Mouse (Mus musculus) neural tube, embryonic 10.5 days (tissue): ENCODE results near the gene Cd68.

Source experiments
- DNase-seq: peaks from one replicate; pipeline ENCODE4 v3.0.0-alpha.2; 2017; ENCODE audit warnings: low spot score; ENCODE audit errors: extremely low spot score

Cd68 gene

GRCm38 (mm10) chr11:69670786-69671725 lies 5.1 kb upstream of the Cd68 start:
- peak; percentile 95 for DNase-seq

- DNase-seq: no peak
Observed at GRCm38 (mm10) chr11:69666665-69667005, 682 bp upstream of the Cd68 start.

GRCm38 (mm10) chr11:69665457-69665960 lies 444 bp downstream of the Cd68 start:
- peak; percentile 34 for DNase-seq

GRCm38 (mm10) chr11:69664841-69665240 lies 1.1 kb downstream of the Cd68 start:
- DNase-seq: no peak

- DNase-seq: no peak
Observed at GRCm38 (mm10) chr11:69663795-69664194, 2.2 kb downstream of the Cd68 start.

GRCm38 (mm10) chr11:69662967-69663671 lies 2.8 kb downstream of the Cd68 start:
- DNase-seq: no peak

- peak; percentile 94 for DNase-seq
Observed at GRCm38 (mm10) chr11:69662213-69662966, 3.6 kb downstream of the Cd68 start, which contains the start of gene Mpdu1. Gene Mpdu1, minus strand, starts transcription at chr11:69662642.

GRCm38 (mm10) chr11:69661221-69661881 lies 4.6 kb downstream of the Cd68 start:
- no peak for DNase-seq

- DNase-seq: no peak
Observed at GRCm38 (mm10) chr11:69657462-69657881, 8.5 kb downstream of the Cd68 start.

- peak; percentile 57 for DNase-seq
Observed at GRCm38 (mm10) chr11:69656617-69657461, 9.1 kb downstream of the Cd68 start.

- DNase-seq: no peak
Observed at GRCm38 (mm10) chr11:69656065-69656455, 9.9 kb downstream of the Cd68 start.

- DNase-seq: peak; percentile 73
Observed at GRCm38 (mm10) chr11:69655264-69656064, 10.5 kb downstream of the Cd68 start, which contains the start of gene Sox15. Gene Sox15, plus strand, starts transcription at chr11:69655314.

- no peak for DNase-seq
Observed at GRCm38 (mm10) chr11:69654760-69655159, 11.2 kb downstream of the Cd68 start.

GRCm38 (mm10) chr11:69653399-69653798 lies 12.6 kb downstream of the Cd68 start:
- DNase-seq: no peak

GRCm38 (mm10) chr11:69645860-69646259 lies 20.1 kb downstream of the Cd68 start:
- no peak for DNase-seq

GRCm38 (mm10) chr11:69635471-69635870 lies 30.5 kb downstream of the Cd68 start:
- no peak for DNase-seq

- DNase-seq: no peak
Observed at GRCm38 (mm10) chr11:69633128-69633866, 32.7 kb downstream of the Cd68 start.
